Mouse (Mus musculus) Muller cell, postnatal 12 days (primary cell): ENCODE measurements at regions not wholly inside any gene's neighbourhood (a gene's known extent, or its start where the extent isn't known, plus 50 kb on each side); places are given as distances from the start of the nearest gene placed in this dataset.
"Not testable (repeated sequence)": the region's sequence is repeated elsewhere in the genome, so short reads cannot be mapped to it uniquely, and the experiment has no call there.

Source experiments
- DNase-seq: peaks from one replicate; pipeline ENCODE4 v3.0.0-alpha.2; 2015; ENCODE audit errors: inconsistent ontology term

- no peak for DNase-seq
Measured at GRCm38 (mm10) chr5:132959901-132960300, 416.8 kb upstream of the Auts2 start.

DNA sequence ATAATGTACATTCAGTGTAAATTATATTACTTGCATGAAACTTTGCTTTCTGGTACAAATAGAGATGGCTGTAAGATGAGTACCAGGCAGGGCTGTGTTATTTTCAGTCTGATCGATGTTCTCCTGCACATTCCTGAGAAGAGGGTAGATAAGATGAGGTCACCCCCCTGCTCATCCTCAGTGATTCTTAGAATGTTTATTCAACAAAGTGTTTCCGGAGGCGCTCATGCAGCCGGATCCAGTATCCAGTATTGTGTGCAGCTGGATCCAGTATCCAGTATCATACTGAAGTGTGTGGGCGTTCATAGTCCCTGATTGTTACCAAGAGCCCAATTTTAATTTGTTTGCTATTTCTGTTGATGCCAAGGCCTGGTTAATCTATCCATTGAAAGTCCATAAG, 413.0 kb upstream of the Auts2 start:
- DNase-seq = no peak

DNA sequence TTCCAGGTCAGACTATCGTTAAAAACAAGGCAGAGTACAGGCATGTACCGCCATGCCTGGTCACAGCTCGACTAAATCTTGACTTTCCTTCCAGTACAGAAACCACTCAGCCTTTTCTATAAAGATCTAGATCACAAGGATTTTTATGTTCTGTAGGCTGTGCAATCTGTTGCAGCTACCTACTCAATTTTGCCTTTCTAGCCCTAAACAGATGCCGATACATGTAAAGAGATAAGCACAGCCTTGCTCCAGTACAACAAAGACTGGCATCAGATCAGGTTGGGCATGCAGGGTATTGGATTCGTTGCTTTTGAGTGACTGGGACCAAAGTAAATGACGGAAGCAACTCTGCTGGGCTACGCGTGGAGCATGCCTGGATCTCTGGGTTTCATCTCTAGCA, 411.9 kb upstream of the Auts2 start:
- DNase-seq = no peak

DNA sequence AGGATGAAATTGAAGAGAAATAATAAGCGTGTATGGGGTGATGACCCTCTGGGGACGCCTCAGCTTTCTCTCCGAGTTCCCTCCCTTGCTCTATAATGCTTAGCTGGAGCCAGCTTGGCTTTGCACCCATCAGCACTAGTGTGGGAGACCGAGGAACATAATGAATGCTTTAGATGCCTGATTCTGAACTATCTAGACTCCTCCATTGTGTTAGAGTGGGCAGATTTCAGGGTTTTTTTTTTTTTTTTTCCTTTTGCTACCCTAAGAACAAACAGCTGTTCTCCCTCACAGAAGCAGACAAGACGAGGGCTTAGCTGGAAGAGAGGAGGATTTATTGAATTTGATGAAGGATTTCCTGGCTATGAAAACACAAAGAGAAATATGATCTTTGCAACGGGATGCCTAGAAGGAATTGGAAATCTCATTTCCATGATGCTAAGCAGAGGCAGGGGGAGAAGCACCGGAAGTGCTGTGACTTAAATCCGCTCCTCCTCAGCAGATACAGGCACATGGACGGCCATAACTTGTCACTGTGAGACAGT, 390.4 kb upstream of the Auts2 start:
- no peak for DNase-seq

DNA sequence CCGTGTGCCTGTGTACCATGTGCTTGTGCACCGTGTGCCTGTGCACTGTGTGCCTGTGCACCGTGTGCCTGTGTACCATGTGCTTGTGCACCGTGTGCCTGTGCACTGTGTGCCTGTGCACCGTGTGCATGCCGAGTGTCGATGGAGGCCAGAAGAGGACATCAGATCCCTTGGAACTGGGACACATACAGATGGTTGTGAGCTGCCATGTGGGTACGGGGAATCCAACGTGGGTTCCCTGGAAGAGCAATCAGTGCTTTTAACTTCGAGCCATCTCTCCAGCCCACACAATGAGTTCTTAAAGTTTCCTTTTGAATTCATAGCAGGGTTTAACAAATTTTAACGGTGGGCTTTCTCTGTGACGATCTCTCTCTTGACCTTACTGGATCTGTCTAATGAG, 386.8 kb upstream of the Auts2 start:
- not testable (repeated sequence) for DNase-seq

- no peak for DNase-seq
Measured at GRCm38 (mm10) chr5:132923365-132923764, 380.2 kb upstream of the Auts2 start.

DNA sequence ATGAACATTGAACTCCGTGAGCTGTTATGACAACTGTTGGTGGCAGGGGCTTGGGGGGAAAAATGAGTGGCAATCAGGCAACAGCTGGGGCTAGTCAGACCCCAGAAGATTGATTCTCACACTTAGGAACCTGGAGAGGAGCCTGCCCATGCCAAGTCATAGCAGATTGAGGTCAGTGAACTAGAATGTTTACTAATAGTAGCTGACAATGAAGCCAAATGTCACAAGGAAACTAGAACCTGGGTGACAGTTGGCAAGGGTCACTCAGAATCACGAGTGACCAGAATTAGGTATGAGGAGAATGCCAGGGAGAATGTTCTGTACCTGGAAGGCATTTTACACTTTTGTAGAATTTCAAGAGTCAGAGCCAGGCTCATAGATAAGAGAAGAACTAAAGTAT, 365.9 kb upstream of the Auts2 start:
- DNase-seq = no peak

DNA sequence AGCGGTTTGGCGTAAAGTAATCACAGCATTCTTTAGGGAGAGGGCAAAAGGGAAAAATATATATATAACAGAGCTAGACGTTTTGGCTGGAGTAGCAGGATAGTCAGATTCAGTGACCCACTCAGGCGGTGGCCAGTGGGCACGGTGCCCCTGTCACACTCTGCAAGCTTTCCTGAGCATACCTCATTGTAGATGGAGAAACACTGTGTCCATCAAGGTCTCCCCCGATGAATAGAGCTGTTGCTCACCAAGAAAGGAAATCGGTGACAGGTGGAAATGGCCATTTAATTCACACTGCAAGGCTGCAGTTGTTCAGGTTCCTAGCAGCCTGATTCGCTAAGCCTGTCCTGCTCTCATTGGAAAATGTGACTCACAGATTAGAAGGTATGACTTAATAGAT, 365.1 kb upstream of the Auts2 start:
- no peak for DNase-seq

- peak; percentile 71 for DNase-seq
Measured at GRCm38 (mm10) chr5:132892591-132892990, 349.4 kb upstream of the Auts2 start.

- no peak for DNase-seq
Measured at GRCm38 (mm10) chr5:132884130-132884529, 341.0 kb upstream of the Auts2 start.

DNA sequence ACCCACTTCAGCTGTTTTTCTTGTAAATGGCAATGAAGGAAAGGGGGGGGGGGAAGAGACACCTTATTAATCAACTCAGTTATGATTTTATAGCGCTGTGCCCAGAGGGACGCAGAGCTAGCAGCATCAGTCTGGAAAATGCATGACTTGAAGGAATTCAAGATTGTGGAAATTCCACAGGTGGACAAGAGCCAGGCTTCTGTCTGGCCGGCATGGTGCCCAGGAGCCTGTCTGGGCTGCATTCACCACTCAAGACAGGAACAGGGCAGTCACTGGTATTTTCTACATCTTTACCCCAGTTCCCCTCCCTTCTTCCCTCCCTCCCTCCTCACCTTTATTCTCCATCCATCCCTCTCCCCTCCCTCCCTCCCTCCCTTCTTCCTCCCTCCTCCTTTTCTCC, 339.1 kb upstream of the Auts2 start:
- DNase-seq = peak; percentile 64

DNA sequence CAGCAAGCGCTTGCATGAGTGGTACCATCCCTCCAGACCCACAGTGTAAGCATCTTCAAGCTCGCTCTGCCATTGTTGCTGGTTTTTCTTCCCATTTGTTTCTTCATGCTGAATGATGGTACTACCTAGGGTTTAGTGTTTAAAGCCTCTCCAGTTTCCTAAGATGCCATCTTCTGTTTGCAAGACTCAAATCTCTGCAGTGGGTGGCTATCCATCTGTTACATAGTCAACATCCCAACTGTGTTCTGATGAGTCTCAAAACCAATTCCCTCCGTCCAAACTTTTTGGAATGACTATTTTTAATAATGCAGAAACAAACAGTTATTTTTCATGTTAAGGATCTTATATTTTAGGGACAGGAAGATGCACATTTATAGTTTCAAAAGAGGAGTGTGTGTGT, 338.0 kb upstream of the Auts2 start:
- no peak for DNase-seq

DNA sequence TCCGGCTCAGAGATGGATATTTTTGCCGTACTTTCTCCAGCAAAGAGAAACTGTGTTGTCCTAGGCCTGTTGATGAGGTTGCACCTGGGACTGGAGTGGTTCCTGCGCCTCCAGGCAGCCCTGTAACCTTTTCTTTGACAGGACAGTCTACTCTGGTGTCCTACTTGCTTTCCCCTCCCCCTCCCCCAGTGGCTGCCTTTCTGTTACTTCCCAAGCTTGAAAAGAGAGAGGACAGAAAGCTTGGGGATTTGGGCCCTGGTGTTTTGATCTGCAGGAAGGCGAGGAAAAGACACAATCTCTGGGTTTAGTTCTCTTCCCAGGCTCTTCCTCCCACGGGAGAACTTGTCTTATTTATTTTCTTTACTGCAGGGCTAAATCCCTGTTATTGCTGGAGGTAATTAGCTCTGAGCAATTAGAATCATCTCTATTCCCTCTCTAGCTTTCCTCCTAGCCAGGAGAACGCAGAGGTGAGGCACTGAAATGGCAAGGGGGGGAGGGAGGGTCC, 333.2 kb upstream of the Auts2 start:
- DNase-seq = no peak

GRCm38 (mm10) chr5:132858846-132859510, 315.8 kb upstream of the Auts2 start:
- no peak for DNase-seq

DNA sequence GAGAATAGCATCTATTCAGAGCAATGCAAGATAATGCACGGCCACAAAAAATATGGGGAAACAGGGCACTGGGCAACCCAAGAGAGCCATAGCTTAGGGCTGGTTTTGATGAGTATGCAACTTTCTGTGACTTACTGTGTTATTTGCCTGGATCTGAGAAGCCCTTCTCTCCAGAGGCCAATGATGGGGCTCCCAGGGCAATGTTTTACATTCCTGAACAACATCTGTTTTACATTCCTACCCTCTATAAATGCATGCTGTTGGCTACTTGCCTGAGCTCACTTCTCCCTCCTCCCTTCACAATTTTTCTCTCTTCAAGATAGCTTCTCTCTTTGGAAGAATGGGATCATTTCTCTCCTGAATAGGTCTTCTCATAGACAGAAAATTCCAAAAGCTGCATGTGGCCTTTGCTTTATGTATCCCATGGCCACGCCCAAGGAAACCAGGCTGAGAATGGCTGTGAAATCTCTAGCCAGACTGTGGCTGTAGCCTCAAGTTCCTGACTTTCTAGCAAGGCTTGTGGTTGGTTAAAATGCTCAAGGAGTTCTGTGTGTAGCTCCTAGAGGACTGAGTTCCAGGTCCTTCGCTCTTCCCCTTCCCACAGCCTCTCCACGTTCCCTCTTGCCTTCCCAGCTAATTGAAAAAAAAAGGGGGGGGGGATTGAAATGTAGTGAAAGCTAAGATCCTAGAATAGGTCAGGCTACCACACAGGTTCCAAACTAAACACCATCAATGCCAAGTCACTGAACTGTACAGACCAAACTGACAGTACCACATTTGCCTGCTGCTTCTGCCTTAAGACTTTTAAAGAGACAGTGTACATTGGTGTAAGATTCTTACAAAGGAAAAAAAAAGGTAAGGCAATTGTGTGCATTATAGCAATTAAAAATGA, 312.7 kb upstream of the Auts2 start:
- peak; percentile 52 for DNase-seq

GRCm38 (mm10) chr5:132850770-132851169, 307.6 kb upstream of the Auts2 start:
- no peak for DNase-seq

GRCm38 (mm10) chr5:132848086-132848485, 304.9 kb upstream of the Auts2 start:
- no peak for DNase-seq

DNA sequence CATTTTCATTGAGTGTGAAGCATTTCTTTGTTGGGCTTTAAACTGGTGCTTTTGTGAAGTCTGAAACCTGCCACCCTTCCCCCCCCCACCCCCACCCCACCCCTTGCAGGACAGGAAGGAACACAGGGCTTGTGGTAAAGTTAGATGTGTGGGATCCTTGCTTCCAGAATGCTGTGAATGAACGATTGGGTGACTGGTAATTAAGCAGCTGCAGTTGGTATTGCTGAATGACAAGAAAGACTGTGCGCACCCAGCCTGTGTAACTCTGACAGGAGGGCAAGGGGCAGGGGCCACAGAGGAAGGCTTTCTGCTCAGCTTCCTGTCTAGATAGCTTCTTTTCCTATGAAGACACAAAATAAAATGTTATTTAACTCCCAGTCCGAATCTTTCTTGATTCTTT, 300.1 kb upstream of the Auts2 start:
- DNase-seq = no peak

DNA sequence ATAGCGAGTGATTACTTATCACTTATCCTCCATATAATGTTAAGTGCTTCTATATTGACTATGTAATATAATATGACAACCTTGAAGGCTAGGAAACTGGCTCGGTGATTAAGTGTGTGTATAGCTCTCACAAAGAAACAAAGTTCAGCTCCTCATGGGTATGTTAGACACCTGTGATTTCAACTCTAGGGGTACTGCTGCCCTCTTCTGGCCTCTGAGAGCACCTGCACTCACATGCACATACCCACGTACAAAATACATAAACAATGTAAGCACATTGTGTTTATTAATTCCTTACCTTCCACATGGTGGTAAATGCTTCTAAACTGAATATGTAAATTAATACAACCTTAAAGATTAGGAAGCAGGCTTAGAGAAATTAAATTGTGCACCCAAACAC, 298.6 kb upstream of the Auts2 start:
- no peak for DNase-seq

DNA sequence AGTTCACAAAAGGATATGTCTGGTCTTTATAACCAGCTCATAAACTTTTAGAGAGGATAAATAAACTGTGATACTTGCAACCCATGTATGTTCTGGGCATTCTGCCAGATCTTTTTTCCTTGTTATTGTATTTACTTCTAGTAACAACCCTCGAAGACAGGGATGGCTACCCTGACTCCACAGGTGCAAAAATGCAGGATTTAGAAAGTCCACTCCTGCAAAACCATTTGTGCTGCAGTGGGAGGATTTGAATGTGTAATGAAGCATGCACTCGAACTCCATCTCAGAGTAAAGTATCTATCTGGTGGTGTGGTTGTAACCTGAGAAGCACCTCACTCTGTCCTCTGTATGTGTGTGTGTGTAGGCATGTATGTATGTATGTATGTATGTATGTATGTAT, 294.3 kb upstream of the Auts2 start:
- no peak for DNase-seq

DNA sequence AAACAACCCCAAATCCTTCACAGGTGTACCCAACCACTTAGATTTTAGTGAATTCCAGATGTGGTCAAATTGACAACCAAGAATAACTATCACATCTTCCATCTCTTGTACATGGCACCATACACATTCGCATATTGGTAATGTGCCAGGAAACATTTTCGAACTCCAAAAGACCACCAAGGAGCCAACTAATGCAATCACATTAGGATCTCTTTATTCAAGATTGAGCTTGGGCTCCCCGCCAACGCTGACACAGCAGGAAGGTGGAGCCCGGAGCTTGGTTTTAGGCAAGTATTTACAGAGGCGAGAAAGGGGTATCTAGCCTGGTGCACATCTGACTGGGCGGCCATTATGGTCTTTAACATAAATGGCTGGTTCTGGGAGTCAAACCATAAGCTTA, 285.8 kb upstream of the Auts2 start:
- no peak for DNase-seq

DNA sequence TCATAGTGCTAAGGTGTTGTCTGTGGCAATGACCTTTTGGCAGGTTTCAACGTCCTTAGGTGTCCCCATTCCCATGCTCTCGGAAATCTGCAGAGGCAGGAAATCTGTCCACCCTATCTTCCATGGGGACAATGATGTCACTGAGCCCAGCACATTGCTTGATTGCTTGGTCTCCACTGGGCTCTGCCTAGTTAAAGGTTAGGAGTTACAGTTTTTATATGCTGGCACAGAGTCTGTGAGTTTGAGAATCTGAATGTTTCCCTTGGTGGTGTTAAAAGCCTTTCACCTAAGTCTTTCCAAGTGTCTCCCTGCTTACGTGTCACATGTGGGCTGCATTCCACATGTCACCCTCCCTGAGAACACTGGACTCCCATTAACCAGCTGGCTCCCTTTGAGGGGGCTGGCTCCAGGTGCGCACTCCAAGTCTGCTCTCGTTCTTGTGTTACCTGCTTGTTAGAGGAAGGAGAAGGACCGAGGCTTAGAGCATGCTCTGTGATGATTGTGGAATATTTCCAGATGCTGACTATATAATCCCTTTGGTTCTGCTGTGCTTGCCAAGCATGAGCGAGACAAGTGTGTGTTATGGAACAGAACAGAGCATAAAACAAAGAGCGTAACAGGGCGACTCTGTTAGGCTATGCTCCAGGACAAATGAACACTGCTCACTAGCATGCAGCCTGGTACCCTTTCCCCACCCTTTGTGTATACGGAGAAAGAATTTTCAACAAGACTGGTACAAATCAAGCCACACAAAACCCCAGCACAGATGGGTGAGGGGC, 284.6 kb upstream of the Auts2 start:
- DNase-seq = no peak
